Mouse (Mus musculus): ENCODE measurements around the gene Cavin1. TPM values are rescaled to one million over a fixed set of nuclear protein-coding genes. Genes with fewer than 3 reads are reported as not detected.
A peak's percentile ranks its signal among the peaks of the same experiment; 100 is the strongest.

Gene Cavin1
- polyA plus RNA-seq, 1 experiment from 2014 or later, result 16.3 TPM

DNA sequence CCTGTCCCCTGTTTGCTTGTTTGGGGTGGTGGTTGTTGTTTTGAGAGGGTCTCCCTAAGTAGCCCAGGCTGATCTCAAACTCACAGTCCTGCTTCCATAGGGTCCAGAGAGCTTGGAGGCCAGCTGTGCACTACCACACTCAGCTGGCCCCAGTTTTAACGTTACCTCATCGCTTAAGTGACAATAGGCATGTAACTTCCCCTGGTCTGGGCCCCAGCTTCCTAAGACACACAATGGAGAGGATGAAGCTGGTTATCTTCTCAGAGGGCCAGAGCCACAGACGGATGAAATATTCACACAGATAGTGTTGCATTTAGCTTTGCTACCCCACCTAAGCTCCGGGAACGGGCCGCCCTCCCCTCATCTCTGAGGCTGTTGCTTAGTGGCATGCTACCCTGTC, 4.9 kb downstream of the Cavin1 start:
- Histone ChIP-seq H3K27me3 (ENCODE audit: control insufficient read depth, insufficient read depth, low read length) (peaks cover 31% of the 10 kb centered on the region), H3K4me1 (ENCODE audit: control insufficient read depth, insufficient read depth, low read length) (0 out of 2 replicates have a peak, but pooled peaks cover 2% of the 10 kb centered on the region), H3K4me3 (replicated peaks; ENCODE audit: low read depth, low read length) (no peak overlapping the region), H3K4me2 (ENCODE audit: low read length) (no peak overlapping the region), H3K27ac (replicated peaks; ENCODE audit: low read depth, low read length) (no peak overlapping the region), H3K9me3 (ENCODE audit: control insufficient read depth, low read length) (no peaks in the 10 kb centered on the region), H3K36me3 (ENCODE audit: control insufficient read depth, insufficient read depth, low read length) (no peaks in the 10 kb centered on the region), H3K9ac (replicated peaks; ENCODE audit: low read length) (no peak overlapping the region)
- DNase-seq (no peak), ATAC-seq (ENCODE audit: low FRiP score, low TSS enrichment) (no peak)
- WGBS, result 71% methylated on average over 6 of the region's 6 CpGs

- ATAC-seq (ENCODE audit: low FRiP score, low TSS enrichment) (no peak), DNase-seq (no peak)
- Histone ChIP-seq H3K27me3 (ENCODE audit: control insufficient read depth, insufficient read depth, low read length) (peaks cover 26% of the 10 kb centered on the region), H3K4me3 (replicated peaks; ENCODE audit: low read depth, low read length) (no peak overlapping the region), H3K9ac (replicated peaks; ENCODE audit: low read length) (no peak overlapping the region), H3K36me3 (ENCODE audit: control insufficient read depth, insufficient read depth, low read length) (no peaks in the 10 kb centered on the region), H3K4me1 (ENCODE audit: control insufficient read depth, insufficient read depth, low read length) (no peaks in the 10 kb centered on the region), H3K9me3 (ENCODE audit: control insufficient read depth, low read length) (no peaks in the 10 kb centered on the region), H3K4me2 (ENCODE audit: low read length) (no peak overlapping the region), H3K27ac (replicated peaks; ENCODE audit: low read depth, low read length) (no peak overlapping the region)
- 82% methylated on average over 6 of the region's 6 CpGs for WGBS
Measured at GRCm38 (mm10) chr11:100964901-100965542, 5.7 kb downstream of the Cavin1 start.

DNA sequence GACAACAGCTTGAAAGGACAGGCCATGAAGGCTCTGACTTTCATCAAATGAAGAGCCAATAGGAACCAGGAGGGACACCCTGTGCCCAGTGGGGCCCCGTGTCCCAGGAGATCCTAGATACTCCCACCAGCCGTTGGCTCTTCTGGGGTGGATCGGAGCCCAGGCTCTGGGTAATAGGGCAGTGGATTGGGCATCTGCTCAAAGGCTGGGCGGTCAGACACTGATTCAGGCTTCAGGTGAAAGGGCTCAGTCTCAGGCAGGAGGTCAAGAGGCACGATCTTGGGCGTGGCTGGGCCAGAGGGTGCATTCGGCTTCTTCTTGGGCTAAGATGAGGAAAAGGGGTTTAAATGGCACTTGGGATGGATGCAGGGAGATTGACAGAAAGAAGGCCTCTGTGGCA, 6.5 kb downstream of the Cavin1 start:
- 87% methylated on average over 7 of the region's 7 CpGs for WGBS
- Histone ChIP-seq H3K4me1 (ENCODE audit: control insufficient read depth, insufficient read depth, low read length) (no peaks in the 10 kb centered on the region), H3K4me2 (ENCODE audit: low read length) (no peak overlapping the region), H3K9ac (replicated peaks; ENCODE audit: low read length) (no peak overlapping the region), H3K27ac (replicated peaks; ENCODE audit: low read depth, low read length) (no peak overlapping the region), H3K4me3 (replicated peaks; ENCODE audit: low read depth, low read length) (no peak overlapping the region), H3K9me3 (ENCODE audit: control insufficient read depth, low read length) (no peaks in the 10 kb centered on the region), H3K27me3 (ENCODE audit: control insufficient read depth, insufficient read depth, low read length) (peaks cover 26% of the 10 kb centered on the region), H3K36me3 (ENCODE audit: control insufficient read depth, insufficient read depth, low read length) (no peaks in the 10 kb centered on the region)
- ATAC-seq (ENCODE audit: low FRiP score, low TSS enrichment), result no peak
- no peak for DNase-seq

GRCm38 (mm10) chr11:100963647-100964046, 7.0 kb downstream of the Cavin1 start:
- no peak for ATAC-seq (ENCODE audit: low FRiP score, low TSS enrichment)
- Histone ChIP-seq H3K4me1 (ENCODE audit: control insufficient read depth, insufficient read depth, low read length) (peaks cover 1% of the 10 kb centered on the region; the same call in 1 of the 2 replicates), H3K4me3 (replicated peaks; ENCODE audit: low read depth, low read length) (no peak overlapping the region), H3K9ac (replicated peaks; ENCODE audit: low read length) (no peak overlapping the region), H3K36me3 (ENCODE audit: control insufficient read depth, insufficient read depth, low read length) (no peaks in the 10 kb centered on the region), H3K4me2 (ENCODE audit: low read length) (no peak overlapping the region), H3K9me3 (ENCODE audit: control insufficient read depth, low read length) (no peaks in the 10 kb centered on the region), H3K27ac (replicated peaks; ENCODE audit: low read depth, low read length) (no peak overlapping the region), H3K27me3 (ENCODE audit: control insufficient read depth, insufficient read depth, low read length) (peaks cover 26% of the 10 kb centered on the region)
- no peak for DNase-seq
- 80% methylated on average over 9 of the region's 9 CpGs for WGBS

DNA sequence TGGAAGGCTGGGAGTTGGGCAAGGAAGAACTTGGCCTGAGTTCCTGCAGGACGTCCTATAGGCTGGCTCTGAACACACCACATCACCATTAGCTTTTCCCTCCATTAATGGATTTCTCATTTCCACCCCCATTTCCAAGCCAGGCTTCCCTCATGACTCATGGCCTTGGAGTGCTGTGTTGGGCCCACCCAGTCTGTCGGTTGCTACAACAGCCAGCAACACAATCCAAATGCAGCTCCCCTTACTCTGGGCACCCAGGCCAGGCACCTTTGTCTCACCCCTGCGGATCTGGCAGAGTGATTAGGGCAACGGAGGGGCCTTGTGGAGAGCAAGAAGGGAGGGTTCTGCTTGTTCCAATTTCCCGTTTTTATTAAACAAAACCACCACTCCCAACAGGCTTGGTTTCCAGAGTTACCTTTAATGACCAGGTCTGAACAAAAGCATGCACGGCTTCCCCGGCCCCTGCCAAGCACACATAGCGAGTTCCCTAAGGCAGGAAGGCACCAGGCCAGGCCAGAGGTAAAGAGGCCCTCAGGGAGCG, 8.2 kb downstream of the Cavin1 start:
- H3K36me3 ChIP-seq (ENCODE audit: control insufficient read depth, insufficient read depth, low read length), result no peaks in the 10 kb centered on the region
- H3K27me3 ChIP-seq (ENCODE audit: control insufficient read depth, insufficient read depth, low read length), result peaks cover 28% of the 10 kb centered on the region
- H3K4me3 ChIP-seq (replicated peaks; ENCODE audit: low read depth, low read length), result no peak overlapping the region
- ATAC-seq (ENCODE audit: low FRiP score, low TSS enrichment) (no peak), DNase-seq (no peak)
- no peak overlapping the region for H3K4me2 ChIP-seq (ENCODE audit: low read length)
- H3K27ac ChIP-seq (replicated peaks; ENCODE audit: low read depth, low read length), result no peak overlapping the region
- peaks cover 3% of the 10 kb centered on the region; the same call in 1 of the 2 replicates for H3K4me1 ChIP-seq (ENCODE audit: control insufficient read depth, insufficient read depth, low read length)
- no peak overlapping the region for H3K9ac ChIP-seq (replicated peaks; ENCODE audit: low read length)
- 69% methylated on average over 9 of the region's 9 CpGs for WGBS
- no peaks in the 10 kb centered on the region for H3K9me3 ChIP-seq (ENCODE audit: control insufficient read depth, low read length)

DNA sequence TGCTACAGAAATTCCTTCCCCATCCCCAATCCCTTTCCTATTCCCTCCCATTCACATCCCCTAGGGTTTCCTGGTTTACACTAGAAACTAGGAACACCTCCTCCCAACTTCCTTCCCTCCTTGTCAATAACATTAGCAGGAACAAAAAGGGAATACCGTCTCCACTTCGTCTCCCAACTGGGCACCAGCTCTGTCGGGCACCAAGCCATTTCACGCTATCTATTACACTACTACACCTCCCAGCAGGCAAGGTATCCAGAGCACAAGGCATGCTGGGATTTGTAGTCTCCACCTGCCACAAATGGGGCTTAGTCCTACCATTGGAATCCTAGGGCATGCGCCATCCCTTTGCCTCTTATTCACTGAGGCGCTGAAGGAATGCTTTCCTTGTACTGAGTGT, 10.1 kb downstream of the Cavin1 start:
- Histone ChIP-seq H3K4me3 (replicated peaks; ENCODE audit: low read depth, low read length) (no peak overlapping the region), H3K9ac (replicated peaks; ENCODE audit: low read length) (no peak overlapping the region), H3K4me1 (ENCODE audit: control insufficient read depth, insufficient read depth, low read length) (peaks cover 3% of the 10 kb centered on the region; the same call in 1 of the 2 replicates), H3K36me3 (ENCODE audit: control insufficient read depth, insufficient read depth, low read length) (no peaks in the 10 kb centered on the region), H3K9me3 (ENCODE audit: control insufficient read depth, low read length) (no peaks in the 10 kb centered on the region), H3K4me2 (ENCODE audit: low read length) (peak overlapping the region; percentile 36), H3K27ac (replicated peaks; ENCODE audit: low read depth, low read length) (no peak overlapping the region), H3K27me3 (ENCODE audit: control insufficient read depth, insufficient read depth, low read length) (peaks cover 31% of the 10 kb centered on the region)
- WGBS, result 8% methylated on average over 6 of the region's 6 CpGs
- DNase-seq (peak; percentile 86), ATAC-seq (ENCODE audit: low FRiP score, low TSS enrichment) (0 out of 2 replicates have a peak, but pooled peaks have one; percentile 31)

DNA sequence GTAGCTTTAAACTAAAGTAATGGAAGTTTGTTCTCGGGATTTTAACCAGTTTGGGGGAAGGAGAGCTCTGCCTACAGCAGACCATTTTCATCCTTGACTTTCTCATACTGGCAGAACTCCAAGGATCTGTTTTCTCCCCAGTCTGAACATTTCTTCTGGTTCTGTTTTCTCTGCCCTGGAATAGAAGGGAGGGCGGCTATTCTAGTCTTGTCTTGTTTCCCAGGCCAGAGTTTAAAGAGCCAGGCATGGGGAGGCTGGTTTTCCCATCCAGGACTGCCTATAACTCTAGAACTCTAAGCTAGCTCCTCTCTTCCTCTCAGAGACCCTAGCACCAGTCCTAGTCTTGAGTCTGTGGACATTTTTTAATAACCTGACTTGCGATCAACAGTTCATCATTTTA, 10.9 kb downstream of the Cavin1 start:
- H3K4me2 ChIP-seq (ENCODE audit: low read length), result no peak overlapping the region
- H3K36me3 ChIP-seq (ENCODE audit: control insufficient read depth, insufficient read depth, low read length), result no peaks in the 10 kb centered on the region
- ATAC-seq (ENCODE audit: low FRiP score, low TSS enrichment), result no peak
- H3K9me3 ChIP-seq (ENCODE audit: control insufficient read depth, low read length), result no peaks in the 10 kb centered on the region
- no peak overlapping the region for H3K4me3 ChIP-seq (replicated peaks; ENCODE audit: low read depth, low read length)
- no peak overlapping the region for H3K27ac ChIP-seq (replicated peaks; ENCODE audit: low read depth, low read length)
- H3K27me3 ChIP-seq (ENCODE audit: control insufficient read depth, insufficient read depth, low read length), result peaks cover 31% of the 10 kb centered on the region
- no peak for DNase-seq
- no peak overlapping the region for H3K9ac ChIP-seq (replicated peaks; ENCODE audit: low read length)
- WGBS, result 32% methylated on average over 3 of the region's 3 CpGs
- peaks cover 3% of the 10 kb centered on the region; the same call in 1 of the 2 replicates for H3K4me1 ChIP-seq (ENCODE audit: control insufficient read depth, insufficient read depth, low read length)

DNA sequence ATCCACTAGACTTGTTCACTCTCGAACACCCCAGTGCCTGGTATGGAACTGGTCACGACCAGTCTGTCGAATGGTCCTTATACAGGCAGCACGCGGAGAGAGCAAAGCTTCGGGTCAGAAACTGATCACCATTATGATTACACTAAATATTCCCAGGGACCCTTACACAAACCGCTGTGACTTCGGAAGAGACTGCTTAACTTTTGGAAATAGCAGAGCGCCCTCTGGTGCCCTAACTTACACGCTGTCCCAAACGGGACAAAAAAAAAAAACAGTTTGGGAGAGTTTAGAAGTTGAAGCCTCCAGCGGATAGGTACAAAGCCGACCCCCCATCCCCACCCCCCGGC, 11.2 kb downstream of the Cavin1 start:
- Histone ChIP-seq H3K9me3 (ENCODE audit: control insufficient read depth, low read length) (no peaks in the 10 kb centered on the region), H3K4me2 (ENCODE audit: low read length) (peak overlapping the region; percentile 39), H3K4me3 (replicated peaks; ENCODE audit: low read depth, low read length) (peak overlapping the region; percentile 23; the same call in 1 of the 2 replicates), H3K36me3 (ENCODE audit: control insufficient read depth, insufficient read depth, low read length) (no peaks in the 10 kb centered on the region), H3K27me3 (ENCODE audit: control insufficient read depth, insufficient read depth, low read length) (peaks cover 31% of the 10 kb centered on the region), H3K27ac (replicated peaks; ENCODE audit: low read depth, low read length) (no peak overlapping the region), H3K9ac (replicated peaks; ENCODE audit: low read length) (no peak overlapping the region), H3K4me1 (ENCODE audit: control insufficient read depth, insufficient read depth, low read length) (peaks cover 3% of the 10 kb centered on the region; the same call in 1 of the 2 replicates)
- ATAC-seq (ENCODE audit: low FRiP score, low TSS enrichment) (no peak), DNase-seq (peak; percentile 88)
- 3% methylated on average over 14 of the region's 14 CpGs for WGBS

All from midbrain, embryonic 14.5 days (tissue).